Mouse (Mus musculus) adrenal gland, postnatal 25 days (tissue): ENCODE measurements around the gene Gm6502. TPM values are rescaled to one million over a fixed set of nuclear protein-coding genes. Genes with fewer than 3 reads are reported as not detected.
"Not testable (repeated sequence)": the region's sequence is repeated elsewhere in the genome, so short reads cannot be mapped to it uniquely, and the experiment has no call there.

Experiments used
- DNase-seq: peaks from one replicate; pipeline ENCODE4 v3.0.0; 2021; ENCODE audit warnings: mixed read lengths
- long read RNA-seq: library from polyadenylated mRNA; stranded (forward); transcript quantifications from one replicate; pipeline ENCODE4 v2.0.0, GENCODE M21; 2021
- total RNA-seq: library from RNA; stranded (reverse); gene quantifications from 2 replicates; pipeline ENCODE4 v1.2.3, GENCODE M21; 2021

Gene Gm6502
- not detected in 2 replicates for total RNA-seq
- long read RNA-seq = 0 reads

DNA sequence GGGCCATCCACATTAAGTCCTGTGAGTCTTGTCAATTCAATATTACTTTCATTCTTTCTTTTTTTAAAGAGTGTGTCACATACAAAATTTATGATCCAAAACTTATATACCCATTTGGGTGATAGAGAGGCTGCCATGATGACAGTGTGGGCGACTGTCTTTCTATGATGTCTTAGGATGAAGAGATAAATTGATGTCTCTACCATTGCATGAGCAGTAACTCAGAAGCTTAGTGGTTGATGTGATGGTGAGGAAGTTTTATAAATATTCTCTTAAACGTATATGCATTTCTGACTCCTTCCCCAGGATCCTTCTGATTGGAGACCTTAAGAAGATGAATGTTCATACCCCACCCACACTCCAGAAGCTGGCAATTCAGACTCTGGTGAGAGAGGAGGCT is at the start of gene Gm6502:
Gm6502 (plus strand) TSS at position 301 of the 400 bp plus-strand sequence.
- DNase-seq = not testable (repeated sequence)

DNA sequence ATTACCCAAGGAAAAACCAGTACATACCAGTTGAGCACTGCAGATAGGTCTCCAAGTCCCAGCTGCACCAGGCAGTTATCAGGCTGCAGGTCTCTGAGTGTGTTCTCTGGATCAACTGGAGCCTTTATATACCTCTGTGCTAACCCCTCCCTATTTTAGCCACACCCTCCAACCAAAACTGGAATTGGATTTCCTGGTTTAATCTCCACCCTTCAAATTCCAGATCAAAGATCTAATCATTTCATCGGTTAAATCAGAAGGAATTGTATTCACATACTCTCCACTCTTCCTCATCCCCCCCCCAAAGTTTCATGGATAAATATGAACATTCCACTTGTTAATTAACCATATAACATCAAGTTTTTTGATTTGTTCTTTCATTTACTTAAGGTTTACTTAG is 7.5 kb upstream of the Gm6502 start, which contains the start of gene A430089I19Rik:
A430089I19Rik (minus strand) TSS at position 101 of the 400 bp plus-strand sequence.
- DNase-seq = not testable (repeated sequence)

DNA sequence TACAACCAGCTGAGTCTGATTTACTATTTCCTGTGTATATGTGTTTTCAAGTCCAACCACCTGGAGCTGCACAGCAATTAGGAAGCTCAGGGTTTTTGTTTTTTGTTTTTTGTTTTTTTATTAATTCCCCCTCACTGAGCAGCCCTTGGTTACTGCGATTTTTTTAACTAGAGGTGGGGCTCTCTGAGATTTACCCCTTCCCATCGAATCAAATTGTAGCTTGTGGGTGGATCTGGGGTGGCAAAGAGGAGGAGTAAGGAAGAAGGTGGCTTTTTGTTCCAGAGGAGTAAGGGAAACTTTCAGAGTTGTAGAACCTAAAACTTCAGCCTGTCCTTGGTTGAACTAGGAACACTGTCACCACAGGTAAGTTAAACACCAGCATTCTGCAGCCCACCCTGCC is 25.2 kb downstream of the Gm6502 start, which contains the start of gene AA792892:
AA792892 (plus strand) TSS at position 301 of the 400 bp plus-strand sequence.
- not testable (repeated sequence) for DNase-seq

Other genes starting within 250 kb of the Gm6502 start
- not detected in 2 replicates for gene BC061212, start 243.9 kb upstream of the Gm6502 start, total RNA-seq
- gene Gm6351, start 238.1 kb upstream of the Gm6502 start, total RNA-seq = not detected in 2 replicates
- gene Gm3106, start 96.4 kb upstream of the Gm6502 start, total RNA-seq = not detected in 2 replicates
- not detected in 2 replicates for gene A430089I19Rik, start 7.6 kb upstream of the Gm6502 start, total RNA-seq
- not detected in 2 replicates for gene AA792892, start 25.3 kb downstream of the Gm6502 start, total RNA-seq
- not detected in 2 replicates for gene Gm7682, start 131.3 kb downstream of the Gm6502 start, total RNA-seq
- not detected in 2 replicates for gene Gm3139, start 211.9 kb downstream of the Gm6502 start, total RNA-seq